Mouse (Mus musculus) liver, postnatal 0 days (tissue): Measurements from ENCODE around the gene Ablim1.

Source experiments
- CTCF ChIP-seq: sonication (generic); IDR thresholded peaks from 2 replicates; pipeline ENCODE4 v1.5.1; 2016; ENCODE audit warnings: antibody characterized with exemption, low read depth
- EP300 ChIP-seq: IDR thresholded peaks from 2 replicates; pipeline ENCODE4 v1.6.1; 2016; ENCODE audit warnings: antibody characterized with exemption, low read depth, mild to moderate bottlenecking

- peak; percentile 77 for TF ChIP-seq CTCF
- TF ChIP-seq EP300 = no peak
These were observed 45.8 kb upstream of the Ablim1 start, which contains the start of gene Fam160b1 for GRCm38 (mm10) chr19:57360341-57361130.
